In genomic region chr8:117458440-117458839, GRCm38 (mm10) we compare ENCODE assay signal across 21 mouse cellular contexts. TPM values are rescaled to one million over a fixed set of nuclear protein-coding genes. Genes with fewer than 3 reads are reported as not detected.
DNase-seq lines count a peak whose midpoint lies in the region; ATAC-seq and TF ChIP-seq lines count a peak whose summit lies in the region.
"Had no signal": no experiment of that assay in that cellular context is flagged by ENCODE, and none has a peak within 500 bp of the region (broad histone marks: within the 10 kb centered on the region; RNA-seq: fewer than 3 reads in every experiment).

No protein-coding gene starts in this region.

- H3K4me3 ChIP-seq in lung, postnatal 0 days (ENCODE audit: low read depth, low read length): no peak overlapping the region
- no peak overlapping the region for H3K4me3 ChIP-seq in hindbrain, postnatal 0 days (ENCODE audit: low read length)
- H3K4me3 ChIP-seq in limb, embryonic 15.5 days: no peak overlapping the region
- H3K4me3 ChIP-seq: heart, embryonic 10.5 days; megakaryocyte, embryonic 14.5 days; neural tube, embryonic 12.5 days; stomach, embryonic 15.5 days had no signal

- H3K4me2 ChIP-seq in lung, postnatal 0 days (replicated peaks; ENCODE audit: low read depth, low read length): no peak overlapping the region
- no peak overlapping the region for H3K4me2 ChIP-seq in hindbrain, postnatal 0 days (ENCODE audit: low read depth, low read length)
- no peak overlapping the region for H3K4me2 ChIP-seq in limb, embryonic 15.5 days
- H3K4me2 ChIP-seq: neural tube, embryonic 12.5 days; stomach, embryonic 15.5 days had no signal

- no peak overlapping the region for H3K9ac ChIP-seq in lung, postnatal 0 days (replicated peaks; ENCODE audit: low read depth)
- H3K9ac ChIP-seq in hindbrain, postnatal 0 days (replicated peaks; ENCODE audit: low read length): no peak overlapping the region
- no peak overlapping the region for H3K9ac ChIP-seq in limb, embryonic 15.5 days
- H3K9ac ChIP-seq: neural tube, embryonic 12.5 days; stomach, embryonic 15.5 days had no signal

- no peaks in the 10 kb centered on the region for H3K4me1 ChIP-seq in lung, postnatal 0 days (ENCODE audit: insufficient read depth, low read depth, low read length)
- no peaks in the 10 kb centered on the region for H3K4me1 ChIP-seq in hindbrain, postnatal 0 days (ENCODE audit: insufficient read depth, low read length)
- H3K4me1 ChIP-seq in limb, embryonic 15.5 days: no peaks in the 10 kb centered on the region
- H3K4me1 ChIP-seq: stomach, embryonic 15.5 days had no signal

- WGBS in lung, postnatal 0 days: 25% methylated on average over 3 of the region's 5 CpGs
- WGBS in hindbrain, postnatal 0 days: 70% methylated on average over 4 of the region's 5 CpGs
- 46% methylated on average over 5 of the region's 5 CpGs for WGBS in limb, embryonic 15.5 days

- no peak for TF ChIP-seq EP300 in lung, postnatal 0 days (IDR thresholded peaks at IDR 0.05)

- no peak overlapping the region for H3K27ac ChIP-seq in lung, postnatal 0 days (ENCODE audit: low read length)
- H3K27ac ChIP-seq in hindbrain, postnatal 0 days: no peak overlapping the region
- H3K27ac ChIP-seq in limb, embryonic 15.5 days: peak overlapping the region; percentile 50
- H3K27ac ChIP-seq: heart, embryonic 10.5 days; neural tube, embryonic 12.5 days; stomach, embryonic 15.5 days had no signal

- ATAC-seq in lung, postnatal 0 days: peak; percentile 58
- peak; percentile 9; the same call in 1 of the 2 replicates for ATAC-seq in hindbrain, postnatal 0 days
- ATAC-seq in limb, embryonic 15.5 days (ENCODE audit: insufficient number of reproducible peaks, low FRiP score, low TSS enrichment, low read depth): peak; percentile 33; the same call in 1 of the 2 replicates
- ATAC-seq in megakaryocyte progenitor cell, adult 5-6 weeks (replicated peaks; ENCODE audit: poor library complexity): no peak
- ATAC-seq: forebrain, embryonic 14.5 days; inflammation-experienced regulatory T-cells, adult 6 months had no signal

- DNase-seq in embryo, embryonic 10 days (ENCODE audit: low spot score): peak; percentile 36
- DNase-seq in embryo, embryonic 9.5 days (ENCODE audit: extremely low spot score): no peak
- peak; percentile 60 for DNase-seq in lung, postnatal 0 days (ENCODE audit: low spot score)
- no peak for DNase-seq in lung, postnatal 25 days (ENCODE audit: low spot score)
- peak; percentile 29 for DNase-seq in hindbrain, postnatal 0 days (ENCODE audit: low spot score)
- DNase-seq in layer of hippocampus, adult 9-10 months (ENCODE audit: low spot score): no peak
- DNase-seq: adrenal gland, postnatal 14 days; cerebellum, adult 18-20 months; gastrocnemius, postnatal 36 days; heart, postnatal 14 days; kidney, postnatal 14 days; lung, adult 18-20 months; spleen, adult 18-20 months had no signal

- TF ChIP-seq CTCF in lung, postnatal 0 days (IDR thresholded peaks at IDR 0.05): no peak
- TF ChIP-seq CTCF in hindbrain, postnatal 0 days (IDR thresholded peaks at IDR 0.05; ENCODE audit: low read depth): no peak

- H3K27me3 ChIP-seq in lung, postnatal 0 days (replicated peaks; ENCODE audit: insufficient read depth, low read length): no peaks in the 10 kb centered on the region
- H3K27me3 ChIP-seq in hindbrain, postnatal 0 days (ENCODE audit: insufficient read depth, low read length): no peaks in the 10 kb centered on the region
- no peaks in the 10 kb centered on the region for H3K27me3 ChIP-seq in limb, embryonic 15.5 days
- H3K27me3 ChIP-seq: megakaryocyte, embryonic 14.5 days; neural tube, embryonic 12.5 days; stomach, embryonic 15.5 days had no signal

- H3K36me3 ChIP-seq in lung, postnatal 0 days (ENCODE audit: insufficient read depth, low read length): peaks cover 32% of the 10 kb centered on the region
- peaks cover 39% of the 10 kb centered on the region for H3K36me3 ChIP-seq in hindbrain, postnatal 0 days (ENCODE audit: insufficient read depth, low read length)
- peaks cover 60% of the 10 kb centered on the region for H3K36me3 ChIP-seq in limb, embryonic 15.5 days

- no peaks in the 10 kb centered on the region for H3K9me3 ChIP-seq in lung, postnatal 0 days (ENCODE audit: low read length)
- no peaks in the 10 kb centered on the region for H3K9me3 ChIP-seq in hindbrain, postnatal 0 days (ENCODE audit: low read length)
- no peaks in the 10 kb centered on the region for H3K9me3 ChIP-seq in limb, embryonic 15.5 days
- H3K9me3 ChIP-seq: heart, embryonic 10.5 days; megakaryocyte, embryonic 14.5 days; neural tube, embryonic 12.5 days; stomach, embryonic 15.5 days had no signal

RNA-seq across cellular contexts. Expression of gene Plcg2, which starts 39.7 kb away (rescaled TPM):
- 3.5 and 3.7 TPM in 2 replicates for polyA plus RNA-seq in lung, postnatal 0 days (2015; fragmentation: Nextera tagmentation; extraction: Ambion mirVana)
- 2.5 and 3.6 TPM in 2 replicates for total RNA-seq in hindbrain, postnatal 0 days (2014; rRNA removed)
- polyA plus RNA-seq in hindbrain, postnatal 0 days (2015; fragmentation: Nextera tagmentation; extraction: Ambion mirVana): 1.5 and 1.6 TPM in 2 replicates
- 3.8 and 4.6 TPM in 2 replicates for polyA plus RNA-seq in limb, embryonic 15.5 days (2015; fragmentation: Nextera tagmentation; extraction: Ambion mirVana)
- total RNA-seq in megakaryocyte progenitor cell, adult 5-6 weeks (2015): 47.8 and 52.7 TPM in 2 replicates
- 72.8 and 72.9 TPM in 2 replicates for total RNA-seq in megakaryocyte progenitor cell, adult 5-6 weeks (2017)

Comparison
In these comparisons a context has a peak if more than half of its experiments do, and no peak if none do; other contexts are left out.
1. DNase-seq: peak in embryo, embryonic 10 days (single experiment), lung, postnatal 0 days (single experiment) and hindbrain, postnatal 0 days (single experiment); none in embryo, embryonic 9.5 days (single experiment), lung, postnatal 25 days (single experiment) and layer of hippocampus, adult 9-10 months (single experiment).